Mouse (Mus musculus) testis, adult 2 months (tissue): ENCODE measurements around the gene 1700067P10Rik. TPM values are rescaled to one million over a fixed set of nuclear protein-coding genes. Genes with fewer than 3 reads are reported as not detected.

ENCODE experiments used
- H3K27ac ChIP-seq: fragments of 200-500 bp; 2 replicates; pipeline ENCODE4 v1.5.1; 2012; ENCODE audit warnings: low read depth, low read length; ENCODE audit not compliant: control insufficient read depth, insufficient read depth
- H3K27me3 ChIP-seq: fragments of 200-500 bp; 2 replicates; pipeline ENCODE4 v1.6.1; 2012; ENCODE audit warnings: mild to moderate bottlenecking, low read length, moderate library complexity; ENCODE audit not compliant: control insufficient read depth, insufficient read depth
- H3K36me3 ChIP-seq: fragments of 200-500 bp; 2 replicates; pipeline ENCODE4 v1.6.1; 2012; ENCODE audit warnings: mild to moderate bottlenecking, low read length; ENCODE audit not compliant: control insufficient read depth, insufficient read depth
- H3K4me1 ChIP-seq: fragments of 200-500 bp; 2 replicates; pipeline ENCODE4 v1.6.1; 2012; ENCODE audit warnings: low read length; ENCODE audit not compliant: control insufficient read depth, insufficient read depth
- H3K4me3 ChIP-seq: fragments of 200-500 bp; 2 replicates; pipeline ENCODE4 v1.5.1; 2012; ENCODE audit warnings: low read depth, mild to moderate bottlenecking, low read length, moderate library complexity, mixed read lengths; ENCODE audit not compliant: control insufficient read depth
- CTCF ChIP-seq: fragments of 200-500 bp; IDR thresholded peaks from 2 replicates; pipeline ENCODE4 v1.5.1; 2012; ENCODE audit warnings: low read depth, mild to moderate bottlenecking, inconsistent platforms, low read length, moderate library complexity; ENCODE audit not compliant: control insufficient read depth, insufficient read depth, insufficient replicate concordance
- POLR2A ChIP-seq: fragments of 200-500 bp; IDR thresholded peaks from 2 replicates; pipeline ENCODE4 v1.6.1; 2012; ENCODE audit warnings: low read depth, mild to moderate bottlenecking, inconsistent platforms, low read length, moderate library complexity; ENCODE audit not compliant: control insufficient read depth
- polyA plus RNA-seq: library from polyadenylated mRNA; depleted of rRNA; stranded (reverse); fragments of >200 nt; gene quantifications from 2 replicates; pipeline ENCODE4 v1.2.3, GENCODE M21; 2012

Gene 1700067P10Rik
- polyA plus RNA-seq, 1 experiment: 159 TPM

- Histone ChIP-seq H3K27ac (no peak overlapping the region), H3K4me3 (no peak overlapping the region), H3K4me1 (peaks cover 33% of the 10 kb centered on the region), H3K27me3 (no peaks in the 10 kb centered on the region; the same call in none of the 2 replicates), H3K36me3 (no peaks in the 10 kb centered on the region)
- no peak for TF ChIP-seq POLR2A
- TF ChIP-seq CTCF: no peak
These were observed 8.8 kb downstream of the 1700067P10Rik start for GRCm38 (mm10) chr17:48097743-48098527.

- Histone ChIP-seq H3K4me3 (no peak overlapping the region), H3K36me3 (no peaks in the 10 kb centered on the region), H3K4me1 (peaks cover 33% of the 10 kb centered on the region), H3K27ac (no peak overlapping the region), H3K27me3 (no peaks in the 10 kb centered on the region; the same call in none of the 2 replicates)
- no peak for TF ChIP-seq POLR2A
- TF ChIP-seq CTCF: no peak
These were observed 9.4 kb downstream of the 1700067P10Rik start for GRCm38 (mm10) chr17:48098528-48098890.

GRCm38 (mm10) chr17:48099312-48099711 is 10.2 kb downstream of the 1700067P10Rik start:
- Histone ChIP-seq H3K4me3 (no peak overlapping the region), H3K36me3 (no peaks in the 10 kb centered on the region), H3K27ac (no peak overlapping the region), H3K4me1 (peaks cover 33% of the 10 kb centered on the region), H3K27me3 (no peaks in the 10 kb centered on the region; the same call in none of the 2 replicates)
- TF ChIP-seq POLR2A (no peak), CTCF (no peak)

GRCm38 (mm10) chr17:48100441-48101417 is 11.6 kb downstream of the 1700067P10Rik start:
- Histone ChIP-seq H3K27ac (no peak overlapping the region), H3K36me3 (no peaks in the 10 kb centered on the region), H3K4me1 (peaks cover 25% of the 10 kb centered on the region), H3K4me3 (no peak overlapping the region), H3K27me3 (no peaks in the 10 kb centered on the region; the same call in none of the 2 replicates)
- TF ChIP-seq CTCF (peak; percentile 97), POLR2A (no peak)

DNA sequence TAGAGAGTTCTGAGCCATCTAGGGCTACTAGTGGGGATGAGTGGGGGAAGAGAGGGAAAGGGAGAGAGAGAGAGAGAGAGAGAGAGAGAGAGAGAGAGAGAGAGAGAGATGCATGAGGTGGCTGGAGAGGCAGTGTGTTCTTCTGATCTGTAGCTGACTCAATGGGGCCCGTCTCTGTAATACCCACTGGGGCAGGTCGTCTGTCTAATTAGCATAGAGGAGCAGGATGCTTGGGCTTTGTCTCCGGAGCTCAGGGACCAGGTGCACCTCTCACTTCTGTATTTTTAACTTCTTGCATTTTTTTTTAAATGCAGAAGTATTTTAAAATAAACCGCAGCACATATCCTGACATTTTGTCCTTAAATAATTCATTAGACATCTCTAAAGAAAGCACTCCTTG is 18.2 kb downstream of the 1700067P10Rik start:
- H3K36me3 ChIP-seq: no peaks in the 10 kb centered on the region
- no peak for TF ChIP-seq CTCF
- no peak for TF ChIP-seq POLR2A

GRCm38 (mm10) chr17:48107862-48108261 is 18.7 kb downstream of the 1700067P10Rik start:
- H3K4me1 ChIP-seq: no peaks in the 10 kb centered on the region
- TF ChIP-seq POLR2A (no peak), CTCF (no peak)
- no peaks in the 10 kb centered on the region for H3K27me3 ChIP-seq
- no peak overlapping the region for H3K27ac ChIP-seq
- no peak overlapping the region for H3K4me3 ChIP-seq
- no peaks in the 10 kb centered on the region for H3K36me3 ChIP-seq

More for the DNA sequence above, 18.2 kb downstream of the 1700067P10Rik start:
- no peak overlapping the region for H3K27ac ChIP-seq
- H3K4me3 ChIP-seq: no peak overlapping the region
- H3K27me3 ChIP-seq: no peaks in the 10 kb centered on the region
- H3K4me1 ChIP-seq: no peaks in the 10 kb centered on the region

DNA sequence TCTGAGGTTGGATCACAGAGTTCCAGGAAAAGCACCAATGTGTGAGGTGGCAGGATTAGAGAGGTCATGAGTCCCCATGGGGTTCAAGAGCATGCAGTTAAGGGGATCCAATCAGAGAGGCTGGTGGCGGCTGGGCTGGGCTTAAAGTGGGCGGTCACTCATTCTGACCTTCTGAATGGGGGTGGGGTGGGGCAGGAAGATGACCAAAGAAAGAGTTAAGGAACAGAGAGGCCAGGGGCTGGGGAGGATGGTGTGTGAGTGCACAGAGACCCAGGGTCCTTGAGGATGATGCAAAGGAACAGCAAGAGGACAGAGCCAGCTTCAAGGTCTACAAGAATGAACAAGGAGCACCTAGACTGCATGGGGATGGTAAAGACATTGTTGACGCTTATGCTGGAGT is 19.4 kb downstream of the 1700067P10Rik start:
- no peak overlapping the region for H3K27ac ChIP-seq
- no peaks in the 10 kb centered on the region for H3K4me1 ChIP-seq
- no peak for TF ChIP-seq POLR2A
- TF ChIP-seq CTCF: no peak
- no peaks in the 10 kb centered on the region for H3K36me3 ChIP-seq
- no peak overlapping the region for H3K4me3 ChIP-seq
- no peaks in the 10 kb centered on the region for H3K27me3 ChIP-seq
